Mouse (Mus musculus): Measurements from ENCODE around the gene Rnf212b.

DNA sequence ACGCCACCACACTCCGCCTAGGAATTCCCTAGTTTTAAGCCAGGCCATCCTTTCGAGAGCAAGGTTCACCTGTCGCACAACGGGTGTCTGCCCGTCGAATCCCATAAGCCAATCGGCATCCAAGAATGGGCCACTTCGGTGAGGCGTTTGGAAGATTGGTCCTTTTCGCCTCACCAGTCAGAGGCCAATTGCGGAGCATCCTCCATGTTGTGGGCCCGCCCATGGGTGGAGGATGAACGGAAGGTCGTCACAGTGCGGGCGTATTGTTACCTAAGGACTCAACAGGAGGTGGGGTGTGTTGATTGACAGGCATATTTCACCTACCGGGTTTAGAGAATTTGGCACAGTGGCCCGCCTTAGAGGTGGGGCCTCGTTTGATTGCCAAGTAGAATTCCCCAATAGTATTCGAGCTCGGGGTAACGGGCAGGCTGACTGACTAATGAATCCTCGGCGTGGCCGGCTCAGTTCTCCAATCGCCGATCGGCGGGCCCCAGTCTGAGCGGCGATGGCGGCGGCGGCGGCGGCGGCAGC, 79.8 kb downstream of the Rnf212b start:
- peak; percentile 39 for TF ChIP-seq EP300 (IDR thresholded peaks at IDR 0.05)
- 0 out of 2 replicates have a peak, but pooled peaks have one; percentile 16 for TF ChIP-seq CTCF (IDR thresholded peaks at IDR 0.05)
